Mouse (Mus musculus): ENCODE measurements at regions not wholly inside any gene's neighbourhood (a gene's known extent, or its start where the extent isn't known, plus 50 kb on each side); places are given as distances from the start of the nearest gene placed in this dataset.
A peak's percentile ranks its signal among the peaks of the same experiment; 100 is the strongest.

DNA sequence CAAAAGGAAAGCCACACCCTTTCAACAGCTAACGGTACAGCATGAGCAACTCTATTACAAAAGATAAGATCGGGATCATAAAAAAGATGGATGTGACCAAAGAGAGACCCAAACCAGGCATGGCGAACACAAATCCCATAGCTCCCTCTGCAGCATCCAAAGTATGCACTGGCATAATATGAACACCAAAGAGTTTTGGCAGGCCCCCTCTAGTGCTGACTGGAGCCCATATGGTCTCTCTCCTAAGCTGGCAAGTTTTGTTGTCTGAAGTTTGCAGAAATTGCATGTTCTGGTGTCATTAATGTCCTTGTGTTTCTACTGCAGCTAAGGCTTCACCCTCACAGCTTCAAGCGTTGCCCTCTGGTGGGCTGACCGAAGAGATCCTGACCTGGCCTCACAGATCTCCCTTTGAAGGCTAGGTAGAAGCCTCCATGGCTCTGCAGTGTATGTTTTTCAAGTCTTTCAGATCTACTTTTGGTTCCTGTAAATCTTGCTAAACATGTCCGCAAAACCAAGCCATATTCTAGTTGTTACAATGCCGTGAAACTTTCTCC, 75.7 kb upstream of the Bcl2l14 start:
- H3K36me3 ChIP-seq = no peaks in the 10 kb centered on the region
- WGBS = 90% methylated on average over 7 of the region's 7 CpGs
- H3K4me3 ChIP-seq (replicated peaks) = no peak overlapping the region
- H3K9ac ChIP-seq (replicated peaks) = no peak overlapping the region
- no peaks in the 10 kb centered on the region for H3K27me3 ChIP-seq
- no peak for ATAC-seq (ENCODE audit: insufficient number of reproducible peaks, insufficient read depth, low FRiP score, low TSS enrichment, low read depth)
- no peaks in the 10 kb centered on the region for H3K4me1 ChIP-seq (replicated peaks)
- H3K9me3 ChIP-seq = no peaks in the 10 kb centered on the region
- no peak overlapping the region for H3K27ac ChIP-seq
- H3K4me2 ChIP-seq = no peak overlapping the region

DNA sequence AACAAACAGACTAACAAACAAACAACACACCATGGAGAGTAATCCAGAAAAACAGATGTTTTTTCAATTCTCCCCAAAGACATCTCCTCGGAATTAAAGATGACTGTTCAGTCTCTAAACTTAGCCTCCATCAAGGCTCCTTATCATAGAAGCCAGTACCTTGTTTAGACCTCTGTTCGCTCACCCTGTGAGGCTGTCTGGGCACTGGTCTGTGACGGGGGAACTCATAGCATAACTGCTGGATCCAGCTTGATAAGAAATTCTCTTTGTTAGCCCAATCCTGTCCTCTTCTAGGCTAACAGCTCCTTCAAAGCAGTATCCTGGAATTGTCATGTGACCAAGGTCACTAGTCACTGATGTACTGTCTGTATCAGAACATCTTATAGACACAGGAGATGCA, 72.1 kb upstream of the Bcl2l14 start:
- WGBS = 90% methylated on average over 3 of the region's 3 CpGs
- Histone ChIP-seq H3K4me1 (replicated peaks) (no peaks in the 10 kb centered on the region), H3K27ac (no peak overlapping the region), H3K4me3 (replicated peaks) (no peak overlapping the region), H3K36me3 (no peaks in the 10 kb centered on the region), H3K4me2 (no peak overlapping the region), H3K9ac (replicated peaks) (no peak overlapping the region), H3K27me3 (no peaks in the 10 kb centered on the region), H3K9me3 (no peaks in the 10 kb centered on the region)
- ATAC-seq (ENCODE audit: insufficient number of reproducible peaks, insufficient read depth, low FRiP score, low TSS enrichment, low read depth) = no peak

DNA sequence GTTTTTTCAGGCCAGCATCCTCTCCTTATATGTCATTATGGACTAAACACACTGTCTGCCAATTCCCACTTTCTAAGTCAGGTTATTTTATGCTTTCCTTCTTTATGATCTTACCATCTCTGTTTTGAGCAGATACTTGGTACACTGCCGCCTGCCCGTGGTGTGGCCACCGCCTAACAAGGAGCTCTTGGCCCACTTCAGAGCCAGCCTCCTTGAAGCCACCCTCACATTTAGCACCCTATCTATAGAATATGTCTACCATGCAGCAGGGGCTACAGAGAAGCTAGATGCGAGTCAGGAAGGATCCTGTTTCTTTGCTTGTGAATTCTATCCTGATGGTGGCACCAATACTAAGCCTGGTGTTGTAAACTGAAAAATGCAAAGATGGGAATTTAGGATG, 70.6 kb upstream of the Bcl2l14 start:
- Histone ChIP-seq H3K27ac (no peak overlapping the region), H3K36me3 (no peaks in the 10 kb centered on the region), H3K9me3 (no peaks in the 10 kb centered on the region), H3K4me1 (replicated peaks) (0 out of 2 replicates have a peak, but pooled peaks cover 5% of the 10 kb centered on the region), H3K4me2 (no peak overlapping the region), H3K4me3 (replicated peaks) (no peak overlapping the region), H3K9ac (replicated peaks) (no peak overlapping the region), H3K27me3 (no peaks in the 10 kb centered on the region)
- no peak for ATAC-seq (ENCODE audit: insufficient number of reproducible peaks, insufficient read depth, low FRiP score, low TSS enrichment, low read depth)
- WGBS = 93% methylated on average over 4 of the region's 4 CpGs

DNA sequence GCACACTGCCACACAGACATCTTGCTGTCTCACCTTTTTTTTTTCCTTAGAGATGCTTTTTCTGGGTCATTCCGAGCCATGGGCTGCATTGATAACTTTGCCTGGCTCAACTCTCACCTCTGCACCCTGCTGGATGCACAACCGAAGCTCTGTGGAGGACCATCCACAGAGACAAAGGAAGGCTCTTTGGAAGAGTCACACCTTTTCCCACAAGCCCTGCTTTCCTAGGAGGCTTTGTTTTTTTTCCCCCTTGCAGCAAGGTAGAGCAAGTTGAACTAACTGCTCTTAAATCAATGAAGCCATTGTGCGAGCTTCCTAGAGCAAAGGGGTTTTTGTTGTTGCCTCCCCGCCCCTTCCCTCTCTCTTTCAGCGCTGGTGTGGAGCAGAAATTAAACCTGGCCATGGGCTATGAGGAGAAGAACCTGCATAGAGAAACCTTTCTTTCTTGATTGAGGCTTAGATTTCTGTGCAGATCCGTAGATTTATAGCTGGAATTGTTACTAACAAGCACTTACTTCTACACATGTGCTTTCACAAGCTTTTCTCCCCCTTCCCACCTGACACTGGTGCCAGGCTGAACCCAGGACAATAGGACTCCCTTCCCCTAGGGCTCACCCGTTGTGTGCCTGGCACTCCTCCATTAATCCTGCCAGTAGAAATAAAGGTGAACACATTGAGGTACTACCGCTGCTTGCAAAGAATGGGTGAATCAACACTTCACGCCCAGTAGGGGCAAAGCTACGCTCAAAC, 66.4 kb upstream of the Bcl2l14 start:
- Histone ChIP-seq H3K4me2 (no peak overlapping the region), H3K9ac (replicated peaks) (no peak overlapping the region), H3K4me3 (replicated peaks) (no peak overlapping the region), H3K27ac (peak overlapping the region; percentile 84), H3K27me3 (no peaks in the 10 kb centered on the region), H3K9me3 (no peaks in the 10 kb centered on the region), H3K4me1 (replicated peaks) (0 out of 2 replicates have a peak, but pooled peaks cover 5% of the 10 kb centered on the region), H3K36me3 (no peaks in the 10 kb centered on the region)
- WGBS = 66% methylated on average over 10 of the region's 10 CpGs
- ATAC-seq (ENCODE audit: insufficient number of reproducible peaks, insufficient read depth, low FRiP score, low TSS enrichment, low read depth) = peak; percentile 52; the same call in 1 of the 2 replicates

DNA sequence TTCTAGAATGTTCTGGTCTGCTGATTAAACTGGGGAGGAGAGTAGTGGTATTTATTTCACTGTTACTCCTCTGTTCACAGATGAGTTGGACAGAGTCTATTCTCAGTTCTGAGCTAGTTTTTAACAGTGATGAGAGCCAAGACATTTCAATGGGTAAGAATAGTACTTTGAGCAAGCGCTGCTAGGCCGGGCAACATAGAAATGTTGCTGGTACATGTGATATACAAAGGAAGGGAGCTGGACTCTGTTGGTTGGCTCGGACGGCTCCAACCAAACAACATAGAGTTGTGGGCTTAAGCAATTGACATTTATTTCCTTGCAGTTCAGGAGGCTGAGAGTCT, 65.8 kb upstream of the Bcl2l14 start:
- H3K4me1 ChIP-seq (replicated peaks) = 0 out of 2 replicates have a peak, but pooled peaks cover 5% of the 10 kb centered on the region
- H3K9me3 ChIP-seq = no peaks in the 10 kb centered on the region
- peak overlapping the region; percentile 84 for H3K27ac ChIP-seq
- 91% methylated on average over 4 of the region's 4 CpGs for WGBS
- no peak overlapping the region for H3K4me2 ChIP-seq
- no peaks in the 10 kb centered on the region for H3K27me3 ChIP-seq
- 0 out of 2 replicates have a peak, but pooled peaks have one; percentile 47 for ATAC-seq (ENCODE audit: insufficient number of reproducible peaks, insufficient read depth, low FRiP score, low TSS enrichment, low read depth)
- no peak overlapping the region for H3K4me3 ChIP-seq (replicated peaks)
- H3K9ac ChIP-seq (replicated peaks) = no peak overlapping the region
- H3K36me3 ChIP-seq = no peaks in the 10 kb centered on the region

DNA sequence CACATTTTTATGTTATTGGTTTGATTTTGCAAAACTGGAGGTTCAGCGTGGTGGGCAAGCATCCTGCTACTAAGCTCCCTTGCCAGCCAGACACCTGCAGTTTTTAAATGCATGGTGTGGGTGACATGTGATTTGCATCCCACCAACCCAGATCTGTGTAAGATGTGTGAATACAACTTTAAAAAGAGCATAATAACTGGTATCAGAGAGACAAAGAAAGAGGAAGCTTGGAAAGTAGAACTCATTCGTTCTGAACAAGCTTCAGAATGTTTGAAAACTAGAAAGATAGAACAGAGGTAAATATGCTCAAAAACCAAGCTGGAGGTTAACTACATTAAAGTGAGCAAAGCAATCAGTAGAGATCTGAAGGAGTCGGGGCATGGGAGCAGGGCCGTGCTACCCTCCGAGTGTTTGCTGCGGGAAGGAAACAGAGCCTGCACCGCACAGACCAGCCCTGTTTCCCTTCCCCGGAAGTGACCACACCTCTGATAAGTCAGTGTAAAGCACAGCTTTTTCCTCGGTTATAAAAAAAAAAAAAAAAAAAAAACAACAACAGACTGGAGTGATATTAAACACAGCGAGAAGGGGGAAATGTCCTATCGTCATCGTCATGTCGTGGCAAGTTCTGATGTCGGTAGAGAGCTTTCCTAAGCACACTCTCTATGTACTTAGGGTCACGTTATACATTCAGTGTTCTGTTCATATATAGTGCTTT, 63.2 kb upstream of the Bcl2l14 start:
- ATAC-seq (ENCODE audit: insufficient number of reproducible peaks, insufficient read depth, low FRiP score, low TSS enrichment, low read depth) = no peak
- 0 out of 2 replicates have a peak, but pooled peaks cover 5% of the 10 kb centered on the region for H3K4me1 ChIP-seq (replicated peaks)
- H3K36me3 ChIP-seq = no peaks in the 10 kb centered on the region
- no peak overlapping the region for H3K27ac ChIP-seq
- no peak overlapping the region for H3K9ac ChIP-seq (replicated peaks)
- 81% methylated on average over 15 of the region's 15 CpGs for WGBS
- no peaks in the 10 kb centered on the region for H3K27me3 ChIP-seq
- H3K4me3 ChIP-seq (replicated peaks) = no peak overlapping the region
- no peak overlapping the region for H3K4me2 ChIP-seq
- no peaks in the 10 kb centered on the region for H3K9me3 ChIP-seq

DNA sequence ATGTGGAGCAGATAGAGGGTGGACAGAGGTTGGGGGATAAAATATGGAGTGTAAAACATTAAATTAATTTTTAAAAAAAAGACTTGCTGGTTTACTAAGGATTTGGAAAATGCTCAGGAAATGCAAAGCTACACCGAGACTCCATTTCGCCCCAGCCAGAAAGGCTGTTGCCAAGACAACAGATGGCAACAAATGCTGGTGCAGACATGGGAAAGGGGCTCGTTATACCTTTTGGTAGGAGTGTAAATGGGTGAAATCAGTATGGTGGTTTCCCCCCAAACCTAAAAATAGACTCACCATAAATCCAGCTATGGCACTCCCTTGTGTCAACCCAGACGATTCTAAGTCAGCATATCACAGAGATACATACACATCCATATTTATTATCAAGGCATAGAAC, 60.4 kb upstream of the Bcl2l14 start:
- 78% methylated on average over 4 of the region's 4 CpGs for WGBS
- Histone ChIP-seq H3K4me2 (no peak overlapping the region), H3K36me3 (no peaks in the 10 kb centered on the region), H3K27me3 (no peaks in the 10 kb centered on the region), H3K9ac (replicated peaks) (no peak overlapping the region), H3K9me3 (no peaks in the 10 kb centered on the region), H3K27ac (no peak overlapping the region), H3K4me3 (replicated peaks) (no peak overlapping the region), H3K4me1 (replicated peaks) (no peaks in the 10 kb centered on the region)
- no peak for ATAC-seq (ENCODE audit: insufficient number of reproducible peaks, insufficient read depth, low FRiP score, low TSS enrichment, low read depth)

DNA sequence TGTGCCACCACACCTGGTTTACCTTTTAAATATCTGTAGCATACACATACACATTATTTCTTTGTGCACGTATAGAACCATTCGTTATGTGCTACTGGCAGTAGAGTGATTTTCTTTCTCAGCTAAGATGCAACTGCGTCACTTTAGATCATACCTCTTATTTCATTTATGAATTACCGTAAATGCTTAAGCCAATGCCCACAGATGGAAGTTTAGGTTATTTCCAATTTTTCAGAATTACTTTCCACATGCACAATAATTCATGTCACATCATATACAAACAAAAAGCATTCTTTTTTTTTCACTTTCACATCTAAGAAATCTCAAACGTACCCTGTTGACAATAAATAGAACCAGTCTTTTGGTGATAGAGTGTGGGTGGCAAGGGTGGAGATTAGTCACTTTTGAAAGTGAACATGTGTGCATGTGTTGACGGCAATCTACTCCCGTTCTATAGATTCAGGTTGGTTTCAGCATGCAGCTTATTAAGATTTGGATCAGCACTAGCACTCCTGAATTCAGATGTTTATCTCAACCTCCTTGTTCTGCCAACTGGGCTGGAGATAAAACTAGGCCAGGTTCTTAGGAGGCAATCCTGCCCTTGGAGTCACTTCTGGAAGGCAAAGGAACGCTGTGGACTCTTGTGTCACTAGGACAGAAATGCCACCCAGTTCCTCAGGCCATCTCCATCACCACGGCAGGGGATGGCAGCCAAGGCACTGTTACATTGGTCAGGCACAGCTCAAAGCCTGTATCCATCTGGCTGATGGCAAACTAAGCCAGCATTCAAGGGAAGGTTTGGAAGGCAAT, 53.1 kb upstream of the Bcl2l14 start:
- H3K36me3 ChIP-seq = no peaks in the 10 kb centered on the region

DNA sequence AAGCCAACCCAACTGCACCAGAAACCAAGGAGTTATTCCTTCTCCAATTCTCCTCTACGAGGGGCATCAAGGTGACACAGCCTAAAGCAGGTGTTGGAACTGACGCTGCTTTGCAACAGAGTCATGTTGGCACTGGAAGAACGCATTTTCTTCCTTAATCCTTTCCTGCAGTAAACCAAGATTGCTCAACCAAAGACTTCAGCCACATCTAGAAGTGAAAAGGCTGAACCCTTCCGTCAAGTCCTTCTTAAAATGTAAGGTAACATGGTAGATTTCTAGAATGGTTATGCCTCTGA, 52.6 kb upstream of the Bcl2l14 start:
- no peak overlapping the region for H3K4me3 ChIP-seq (replicated peaks)
- H3K9ac ChIP-seq (replicated peaks) = no peak overlapping the region
- H3K4me1 ChIP-seq (replicated peaks) = no peaks in the 10 kb centered on the region
- H3K4me2 ChIP-seq = no peak overlapping the region
- no peak overlapping the region for H3K27ac ChIP-seq
- no peak for ATAC-seq (ENCODE audit: insufficient number of reproducible peaks, insufficient read depth, low FRiP score, low TSS enrichment, low read depth)
- no peaks in the 10 kb centered on the region for H3K27me3 ChIP-seq
- no peaks in the 10 kb centered on the region for H3K9me3 ChIP-seq
- WGBS = 86% methylated on average over 4 of the region's 4 CpGs
- H3K36me3 ChIP-seq = no peaks in the 10 kb centered on the region

More for the DNA sequence above, 53.1 kb upstream of the Bcl2l14 start:
- H3K9ac ChIP-seq (replicated peaks) = no peak overlapping the region
- no peaks in the 10 kb centered on the region for H3K27me3 ChIP-seq
- H3K27ac ChIP-seq = no peak overlapping the region
- WGBS = 90% methylated on average over 9 of the region's 9 CpGs
- H3K4me1 ChIP-seq (replicated peaks) = no peaks in the 10 kb centered on the region
- ATAC-seq (ENCODE audit: insufficient number of reproducible peaks, insufficient read depth, low FRiP score, low TSS enrichment, low read depth) = no peak
- H3K4me2 ChIP-seq = no peak overlapping the region
- H3K4me3 ChIP-seq (replicated peaks) = no peak overlapping the region
- no peaks in the 10 kb centered on the region for H3K9me3 ChIP-seq

Measured in limb, embryonic 12.5 days (tissue).